In the genomic region with DNA sequence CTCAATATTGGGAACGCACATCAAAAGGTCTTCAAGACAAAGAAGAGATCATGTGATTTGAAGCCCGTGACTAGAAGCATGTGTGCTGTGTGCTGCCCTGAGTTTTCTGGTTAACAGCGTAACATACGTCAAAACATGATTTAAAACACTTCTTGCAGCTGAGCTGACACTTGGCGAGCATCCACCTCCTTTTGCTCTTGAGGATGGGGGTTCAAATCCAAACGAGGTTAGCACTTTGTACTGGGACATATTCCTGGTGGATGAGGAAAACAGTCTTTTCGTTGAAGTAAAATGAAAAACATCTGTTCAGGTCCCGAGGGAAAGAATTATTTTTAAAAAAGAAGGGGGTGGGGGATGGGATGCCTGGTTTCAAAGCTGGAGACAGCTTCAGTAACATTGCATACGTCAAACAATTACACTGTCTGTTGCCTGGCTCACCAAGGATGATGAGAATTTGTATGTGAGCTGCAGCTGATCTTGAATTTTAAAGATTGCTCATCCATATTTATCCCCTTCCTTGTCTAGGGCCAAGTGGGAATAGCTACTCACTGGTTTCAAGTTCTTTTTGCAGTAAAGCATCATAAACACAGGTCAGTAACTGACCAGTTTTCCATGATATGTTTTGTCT, we compare ENCODE assay signal across 15 mouse cellular contexts. TPM values are rescaled to one million over a fixed set of nuclear protein-coding genes. Genes with fewer than 3 reads are reported as not detected.
DNase-seq lines count a peak whose midpoint lies in the region; ATAC-seq lines count a peak whose summit lies in the region.
"Had no signal": no experiment of that assay in that cellular context is flagged by ENCODE, and none has a peak within 500 bp of the region (broad histone marks: within the 10 kb centered on the region; RNA-seq: fewer than 3 reads in every experiment).

No protein-coding gene starts in this region.

- ATAC-seq in kidney, embryonic 15.5 days (replicated peaks; ENCODE audit: low FRiP score): no peak
- peak; percentile 78 for ATAC-seq in embryonic facial prominence, embryonic 14.5 days (ENCODE audit: low read depth)
- no peak for ATAC-seq in limb, embryonic 12.5 days (ENCODE audit: insufficient number of reproducible peaks, insufficient read depth, low FRiP score, low TSS enrichment, low read depth)

- WGBS in kidney, embryonic 15.5 days: 45% methylated on average over 9 of the region's 9 CpGs
- 12% methylated on average over 9 of the region's 9 CpGs for WGBS in embryonic facial prominence, embryonic 14.5 days
- WGBS in limb, embryonic 12.5 days: 15% methylated on average over 9 of the region's 9 CpGs

- H3K9ac ChIP-seq in kidney, embryonic 15.5 days: no peak overlapping the region
- H3K9ac ChIP-seq in embryonic facial prominence, embryonic 14.5 days (ENCODE audit: low read depth, low read length): no peak overlapping the region
- H3K9ac ChIP-seq in limb, embryonic 12.5 days (replicated peaks): no peak overlapping the region
- H3K9ac ChIP-seq: heart, embryonic 15.5 days; liver, embryonic 13.5 days; neural tube, embryonic 13.5 days; stomach, embryonic 15.5 days had no signal

- H3K27me3 ChIP-seq in kidney, embryonic 15.5 days: no peaks in the 10 kb centered on the region
- no peaks in the 10 kb centered on the region for H3K27me3 ChIP-seq in embryonic facial prominence, embryonic 14.5 days (replicated peaks; ENCODE audit: control insufficient read depth, insufficient read depth, low read length)
- H3K27me3 ChIP-seq in limb, embryonic 12.5 days: no peaks in the 10 kb centered on the region
- H3K27me3 ChIP-seq: heart, embryonic 15.5 days; liver, embryonic 13.5 days; neural tube, embryonic 13.5 days; stomach, embryonic 15.5 days had no signal

- no peaks in the 10 kb centered on the region for H3K4me1 ChIP-seq in kidney, embryonic 15.5 days
- H3K4me1 ChIP-seq in embryonic facial prominence, embryonic 14.5 days (ENCODE audit: control insufficient read depth, insufficient read depth, low read length): 0 out of 2 replicates have a peak, but pooled peaks cover 6% of the 10 kb centered on the region
- peaks cover 7% of the 10 kb centered on the region; the same call in 1 of the 2 replicates for H3K4me1 ChIP-seq in limb, embryonic 12.5 days (replicated peaks)
- H3K4me1 ChIP-seq: heart, embryonic 15.5 days; liver, embryonic 13.5 days; neural tube, embryonic 13.5 days; stomach, embryonic 15.5 days had no signal

- no peak overlapping the region for H3K4me3 ChIP-seq in kidney, embryonic 15.5 days (replicated peaks)
- no peak overlapping the region for H3K4me3 ChIP-seq in embryonic facial prominence, embryonic 14.5 days (ENCODE audit: low read depth, low read length)
- H3K4me3 ChIP-seq in limb, embryonic 12.5 days (replicated peaks): no peak overlapping the region
- H3K4me3 ChIP-seq: heart, embryonic 15.5 days; liver, embryonic 13.5 days; neural tube, embryonic 13.5 days; stomach, embryonic 15.5 days had no signal

- intact Hi-C loops in left cerebral cortex, postnatal 25 days (cut with DNase I): no loop called here

- DNase-seq in kidney, postnatal 10 days: peak; percentile 19
- DNase-seq in embryo, embryonic 11 days: peak; percentile 71
- DNase-seq in embryonic facial prominence, embryonic 14.5 days (ENCODE audit: low spot score): peak; percentile 85
- no peak for DNase-seq in left cerebral cortex, postnatal 25 days (ENCODE audit: low spot score in 2 of 2)
- DNase-seq in kidney, adult 9 months: no peak
- DNase-seq: cerebellum, adult 9-11 months; kidney, adult 11 months; liver, embryonic 13.5 days had no signal

- no peaks in the 10 kb centered on the region for H3K9me3 ChIP-seq in kidney, embryonic 15.5 days (replicated peaks)
- H3K9me3 ChIP-seq in embryonic facial prominence, embryonic 14.5 days (ENCODE audit: control insufficient read depth, low read length): no peaks in the 10 kb centered on the region
- no peaks in the 10 kb centered on the region for H3K9me3 ChIP-seq in limb, embryonic 12.5 days
- H3K9me3 ChIP-seq: heart, embryonic 15.5 days; liver, embryonic 13.5 days; neural tube, embryonic 13.5 days; stomach, embryonic 15.5 days had no signal

- H3K36me3 ChIP-seq in kidney, embryonic 15.5 days: no peaks in the 10 kb centered on the region
- no peaks in the 10 kb centered on the region for H3K36me3 ChIP-seq in embryonic facial prominence, embryonic 14.5 days (ENCODE audit: control insufficient read depth, insufficient read depth, low read length)
- no peaks in the 10 kb centered on the region for H3K36me3 ChIP-seq in limb, embryonic 12.5 days
- H3K36me3 ChIP-seq: heart, embryonic 15.5 days; liver, embryonic 13.5 days; neural tube, embryonic 13.5 days; stomach, embryonic 15.5 days had no signal

- H3K27ac ChIP-seq in kidney, embryonic 15.5 days: no peak overlapping the region
- no peak overlapping the region; the same call in 1 of the 2 replicates for H3K27ac ChIP-seq in embryonic facial prominence, embryonic 14.5 days (replicated peaks; ENCODE audit: low read depth, low read length)
- H3K27ac ChIP-seq in limb, embryonic 12.5 days: peak overlapping the region; percentile 18; the same call in 1 of the 2 replicates
- H3K27ac ChIP-seq: heart, embryonic 15.5 days; liver, embryonic 13.5 days; macrophage; neural tube, embryonic 13.5 days; stomach, embryonic 15.5 days had no signal

- no peak overlapping the region for H3K4me2 ChIP-seq in kidney, embryonic 15.5 days
- H3K4me2 ChIP-seq in embryonic facial prominence, embryonic 14.5 days (ENCODE audit: low read depth, low read length): no peak overlapping the region
- H3K4me2 ChIP-seq in limb, embryonic 12.5 days: no peak overlapping the region
- H3K4me2 ChIP-seq: heart, embryonic 15.5 days; liver, embryonic 13.5 days; neural tube, embryonic 13.5 days; stomach, embryonic 15.5 days had no signal

RNA-seq across cellular contexts. Expression of a gene that starts 16.0 kb away (rescaled TPM):
- 0.68 and 1.8 TPM in 2 replicates for polyA plus RNA-seq in kidney, embryonic 15.5 days (2015; fragmentation: Nextera tagmentation; extraction: Ambion mirVana)
- 0.36 and 0.39 TPM in 2 replicates for polyA plus RNA-seq in embryonic facial prominence, embryonic 14.5 days (2014; fragmentation: Nextera tagmentation; extraction: Ambion mirVana)
- 0.19 and 0.48 TPM in 2 replicates for polyA plus RNA-seq in limb, embryonic 12.5 days (2016; fragmentation: Nextera tagmentation; extraction: Ambion mirVana)
- total RNA-seq in left cerebral cortex, postnatal 25 days (2021): not detected
- total RNA-seq: layer of hippocampus, postnatal 25 days had no signal
- polyA plus RNA-seq: macrophage had no signal

Comparison
In these comparisons a context has a peak if more than half of its experiments do, and no peak if none do; other contexts are left out.
1. DNase-seq: peak in kidney, postnatal 10 days (single experiment), embryo, embryonic 11 days (single experiment) and embryonic facial prominence, embryonic 14.5 days (single experiment); none in left cerebral cortex, postnatal 25 days (0 of 2) and kidney, adult 9 months (single experiment).